Mouse (Mus musculus): ENCODE measurements at regions not wholly inside any gene's neighbourhood (a gene's known extent, or its start where the extent isn't known, plus 50 kb on each side); places are given as distances from the start of the nearest gene placed in this dataset.
"Not testable (repeated sequence)": the region's sequence is repeated elsewhere in the genome, so short reads cannot be mapped to it uniquely, and the experiment has no call there.

GRCm38 (mm10) chr3:36387431-36387830 lies 88.3 kb downstream of the Anxa5 start:
- no peak for DNase-seq

GRCm38 (mm10) chr3:36383438-36383945 lies 92.2 kb downstream of the Anxa5 start:
- DNase-seq: no peak

GRCm38 (mm10) chr3:36381621-36382193 lies 94.0 kb downstream of the Anxa5 start:
- no peak for DNase-seq

GRCm38 (mm10) chr3:36375722-36376121 lies 100.0 kb downstream of the Anxa5 start:
- no peak for DNase-seq

GRCm38 (mm10) chr3:36374939-36375338 lies 100.8 kb downstream of the Anxa5 start:
- no peak for DNase-seq

GRCm38 (mm10) chr3:36360933-36361332 lies 114.8 kb downstream of the Anxa5 start:
- DNase-seq: no peak

- DNase-seq: not testable (repeated sequence)
Measured at GRCm38 (mm10) chr3:36354201-36354600, 121.5 kb downstream of the Anxa5 start.

GRCm38 (mm10) chr3:36352032-36352742 lies 123.5 kb downstream of the Anxa5 start:
- no peak for DNase-seq

GRCm38 (mm10) chr3:36349073-36349472 lies 126.6 kb downstream of the Anxa5 start:
- DNase-seq: no peak

GRCm38 (mm10) chr3:36340889-36341533 lies 118.9 kb upstream of the Qrfpr start:
- DNase-seq: peak; percentile 64 to 73

GRCm38 (mm10) chr3:36339656-36340055 lies 117.5 kb upstream of the Qrfpr start:
- DNase-seq: no peak

- DNase-seq: no peak
Measured at GRCm38 (mm10) chr3:36334279-36334678, 112.2 kb upstream of the Qrfpr start.

- DNase-seq: no peak
Measured at GRCm38 (mm10) chr3:36332016-36332415, 109.9 kb upstream of the Qrfpr start.

GRCm38 (mm10) chr3:36330656-36331055 lies 108.5 kb upstream of the Qrfpr start:
- peak; percentile 78 for DNase-seq

- no peak for DNase-seq
Measured at GRCm38 (mm10) chr3:36329631-36330030, 107.5 kb upstream of the Qrfpr start.

GRCm38 (mm10) chr3:36328927-36329326 lies 106.8 kb upstream of the Qrfpr start:
- DNase-seq: no peak

- DNase-seq: no peak
Measured at GRCm38 (mm10) chr3:36318635-36319034, 96.5 kb upstream of the Qrfpr start.

GRCm38 (mm10) chr3:36311337-36311736 lies 89.2 kb upstream of the Qrfpr start:
- no peak for DNase-seq

GRCm38 (mm10) chr3:36310642-36311267 lies 88.6 kb upstream of the Qrfpr start:
- DNase-seq: no peak

- no peak for DNase-seq
Measured at GRCm38 (mm10) chr3:36296792-36297191, 74.7 kb upstream of the Qrfpr start.

- DNase-seq: peak; percentile 61 to 65
Measured at GRCm38 (mm10) chr3:36291971-36292370, 69.9 kb upstream of the Qrfpr start.

- no peak for DNase-seq
Measured at GRCm38 (mm10) chr3:36284066-36284465, 62.0 kb upstream of the Qrfpr start.

GRCm38 (mm10) chr3:36275502-36275901 lies 53.4 kb upstream of the Qrfpr start:
- no peak for DNase-seq

Measured in cerebellum, postnatal 10 days (tissue).